Mouse (Mus musculus): ENCODE measurements around the gene Gm10320. TPM values are rescaled to one million over a fixed set of nuclear protein-coding genes. Genes with fewer than 3 reads are reported as not detected.

Gm10320 gene
- polyA plus RNA-seq (2017; shearing (Covaris generic)), result 1 to 10 TPM in 2 of 3 experiments, not detected in 1; 1.2 to 1.8 TPM

DNA sequence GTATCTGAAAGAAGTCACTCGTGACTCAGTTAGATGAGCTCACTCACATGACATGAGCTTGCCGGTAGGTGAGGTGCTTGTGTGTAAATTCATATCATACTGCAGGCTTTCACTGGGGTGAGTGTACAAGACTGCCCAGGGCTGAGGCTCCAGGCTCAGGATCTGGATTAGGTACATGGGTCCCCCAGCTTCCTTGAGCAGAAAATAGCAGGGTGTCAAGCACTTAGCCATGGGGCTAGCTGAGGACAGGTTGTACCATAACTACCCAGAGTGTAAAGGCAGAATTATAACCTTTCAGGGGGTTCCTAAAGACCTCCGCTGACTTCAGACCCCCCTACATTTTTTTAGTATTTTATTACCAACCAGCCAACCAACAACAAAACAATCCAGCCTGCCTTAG, at the start of gene Gm10320:
Gene Gm10320, minus strand, starts transcription at position 93 of the 400 bp plus-strand sequence.
- ATAC-seq, result no peak

DNA sequence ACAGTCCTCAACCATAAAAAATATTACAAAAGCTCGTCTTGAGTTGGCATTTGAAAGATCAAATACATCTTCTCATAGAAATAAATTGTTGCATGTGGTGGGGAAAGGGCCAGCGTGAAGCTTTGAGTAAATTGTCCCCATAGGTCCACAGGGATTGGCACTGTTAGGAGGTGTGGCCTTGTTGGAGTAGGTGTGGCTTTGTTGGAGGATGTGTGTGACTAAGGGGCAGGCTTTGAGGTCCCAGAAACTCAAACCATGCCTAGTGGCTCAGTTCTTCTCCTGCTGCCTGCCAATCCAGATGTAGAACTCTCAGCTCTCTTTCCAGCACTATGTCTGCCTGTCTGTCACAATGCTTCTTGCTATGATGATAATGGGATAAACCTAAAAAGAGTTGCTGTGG, 49.8 kb upstream of the Gm10320 start:
- no peak for ATAC-seq

DNA sequence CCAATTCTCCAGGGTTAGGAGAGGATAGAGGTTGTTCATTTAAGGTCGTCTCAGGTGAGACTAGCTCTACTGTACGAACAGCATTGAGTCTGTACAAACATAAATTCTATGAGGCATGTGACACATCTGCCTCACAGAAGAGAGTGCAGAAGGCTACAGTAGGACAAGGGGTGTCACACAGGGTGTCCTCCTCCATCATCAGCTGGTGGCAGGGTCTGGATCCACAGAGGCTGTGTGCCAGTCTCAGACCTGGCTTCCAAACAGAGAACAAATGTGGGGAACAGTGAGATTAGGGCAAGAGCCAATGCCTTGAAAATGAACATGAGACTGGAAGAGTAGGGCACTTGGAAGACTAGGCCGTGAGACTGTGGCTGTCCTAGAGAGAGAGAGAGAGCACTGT, 48.4 kb upstream of the Gm10320 start:
- ATAC-seq, result no peak

DNA sequence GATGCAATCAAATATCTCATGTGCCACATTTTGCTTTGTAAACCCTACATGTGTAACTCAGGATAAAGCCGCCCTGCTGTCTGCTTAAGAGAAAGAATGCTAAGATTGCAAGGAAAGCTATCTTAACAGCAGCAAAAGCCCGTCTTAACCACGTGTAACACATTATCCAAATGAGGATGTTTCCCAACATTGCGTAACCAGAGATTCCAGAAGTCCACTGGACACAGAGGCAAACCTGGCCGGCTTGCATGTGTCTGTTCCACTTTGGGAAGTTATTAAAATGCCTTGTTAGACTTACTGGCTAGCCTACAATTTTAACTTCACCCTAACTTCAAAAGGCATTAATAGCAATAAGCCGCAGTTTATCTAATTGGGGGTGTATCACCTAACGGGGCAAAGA, 47.5 kb upstream of the Gm10320 start:
- no peak for ATAC-seq

- ATAC-seq, result no peak
Observed at GRCm38 (mm10) chr13:98538587-98538986, 46.8 kb upstream of the Gm10320 start.

DNA sequence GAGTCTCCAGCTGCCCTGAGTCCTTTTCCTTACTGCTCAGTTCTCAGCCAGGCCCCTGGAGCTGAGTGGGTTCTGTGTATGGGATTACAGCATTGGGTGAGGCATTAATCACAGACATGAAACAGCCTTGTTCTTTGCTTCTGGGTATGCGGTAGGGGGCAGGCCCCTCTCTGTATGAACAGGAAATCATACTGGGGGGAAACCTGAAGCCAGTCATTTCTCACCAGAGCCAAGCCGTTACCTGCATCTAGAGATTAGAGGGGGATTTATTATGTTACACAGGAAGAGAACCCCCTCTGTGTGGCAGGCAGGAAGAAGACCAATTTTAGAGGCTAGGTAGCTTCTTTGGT, 43.1 kb upstream of the Gm10320 start:
- ATAC-seq, result no peak

DNA sequence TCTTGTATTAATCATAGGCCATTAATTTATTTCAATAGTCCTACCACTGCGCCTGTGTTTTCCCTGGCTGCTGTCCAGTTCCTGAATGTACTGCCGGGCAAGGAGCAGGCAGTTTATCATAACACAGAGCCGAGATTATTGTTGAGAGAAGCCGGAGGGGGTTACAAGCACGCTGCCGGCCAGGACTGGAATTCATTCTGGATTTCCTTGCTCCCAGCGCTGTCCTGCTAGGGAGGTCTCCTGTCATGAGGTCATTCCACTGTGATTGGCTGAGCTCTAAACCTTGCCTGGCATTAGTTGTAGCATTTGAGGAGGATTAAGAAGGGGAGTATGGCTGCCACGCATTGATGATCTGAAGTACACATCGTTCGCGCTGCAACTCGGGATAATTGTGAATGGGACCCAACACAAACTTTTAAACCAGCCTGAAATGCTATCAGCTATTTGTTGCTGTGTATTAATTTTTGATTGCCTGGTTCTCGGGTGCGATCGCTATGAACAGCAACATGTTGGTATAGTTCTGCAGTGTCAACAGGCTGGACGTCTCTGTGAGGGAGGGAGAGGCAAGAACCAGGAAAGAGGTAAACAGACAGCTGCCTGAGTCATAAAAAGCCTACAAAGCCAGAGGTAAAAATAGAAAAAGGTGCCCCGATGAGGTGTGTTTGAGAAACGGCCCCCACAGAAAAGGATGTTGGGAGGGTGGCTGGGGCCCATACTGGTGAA, 42.5 kb upstream of the Gm10320 start:
- ATAC-seq, result no peak

- no peak for ATAC-seq
Observed at GRCm38 (mm10) chr13:98533415-98533814, 41.6 kb upstream of the Gm10320 start.

DNA sequence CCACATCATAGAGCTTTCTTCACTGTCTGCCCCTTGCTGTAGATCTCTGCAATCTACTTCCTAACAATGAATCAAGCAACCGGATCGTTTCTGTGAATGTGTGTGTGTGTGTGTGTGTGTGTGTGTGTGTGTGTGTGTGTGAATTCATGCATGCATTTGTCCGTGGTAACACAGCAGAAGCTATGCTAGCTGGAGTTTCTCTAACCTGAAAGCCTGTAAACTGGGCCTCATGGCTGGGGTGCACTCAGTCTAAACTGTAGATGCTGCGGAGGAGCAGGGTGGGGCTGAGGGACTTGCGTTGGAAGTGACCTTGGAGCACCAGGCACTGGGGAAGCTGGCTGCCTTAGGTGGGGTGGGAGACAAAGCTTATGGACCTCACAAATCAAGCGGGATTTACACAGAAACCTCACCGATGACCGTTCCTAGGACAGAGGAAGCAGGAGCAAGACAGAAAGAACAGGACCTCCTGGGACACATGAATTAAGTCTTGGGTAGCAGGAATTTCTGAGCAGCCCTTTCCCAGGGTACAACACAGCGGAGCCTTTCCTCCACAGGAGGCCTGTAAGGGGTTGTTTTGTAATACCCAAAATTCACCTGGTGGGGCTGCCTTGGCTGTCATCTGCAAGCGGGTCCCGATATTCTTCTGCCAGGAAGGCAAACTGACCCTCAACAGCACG, 41.0 kb upstream of the Gm10320 start:
- no peak for ATAC-seq

- ATAC-seq, result no peak
Observed at GRCm38 (mm10) chr13:98531976-98532375, 40.2 kb upstream of the Gm10320 start.

DNA sequence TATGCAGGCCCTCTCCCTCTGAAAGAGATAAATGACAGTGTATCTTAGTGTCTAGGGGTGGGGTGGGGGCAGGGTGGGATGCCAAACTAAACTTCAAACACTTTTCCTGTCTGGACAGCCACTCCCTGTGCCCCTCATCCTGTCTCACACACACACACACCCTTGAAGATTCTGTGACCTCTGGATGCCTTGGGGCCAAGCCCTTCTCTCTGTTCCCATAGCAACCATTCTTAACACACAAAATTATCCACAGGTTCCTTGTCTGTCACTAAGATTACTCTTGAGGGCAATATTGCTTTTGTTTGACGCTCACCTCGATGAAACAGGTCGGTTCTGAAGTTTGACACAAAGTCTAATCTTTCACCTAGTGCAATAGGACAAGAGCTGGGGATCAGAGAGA, 39.5 kb upstream of the Gm10320 start:
- ATAC-seq, result no peak

- no peak for ATAC-seq
Observed at GRCm38 (mm10) chr13:98523719-98524316, 32.0 kb upstream of the Gm10320 start.

DNA sequence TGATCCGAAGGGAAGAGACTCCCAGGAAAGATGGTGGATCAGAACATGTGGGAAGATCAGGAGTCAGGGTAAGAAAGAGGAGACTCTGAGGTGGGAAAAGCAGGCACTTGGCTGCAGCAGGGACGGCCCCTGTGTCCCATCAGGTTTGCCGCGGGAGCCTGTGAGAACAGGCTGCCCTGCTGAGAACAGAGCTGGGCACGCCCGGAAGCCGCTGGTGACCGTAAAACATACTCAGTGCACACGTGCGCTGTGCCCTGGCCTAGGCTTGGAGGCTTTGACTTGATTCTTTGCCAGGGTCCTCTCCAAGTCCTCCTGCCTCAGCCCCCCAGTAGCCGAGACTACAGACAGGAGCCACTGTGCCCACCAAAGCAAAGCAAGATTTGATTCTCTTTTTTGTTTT, 26.5 kb upstream of the Gm10320 start:
- ATAC-seq, result no peak

GRCm38 (mm10) chr13:98517666-98518065, 25.9 kb upstream of the Gm10320 start:
- ATAC-seq, result no peak

GRCm38 (mm10) chr13:98516985-98517384, 25.2 kb upstream of the Gm10320 start:
- no peak for ATAC-seq

GRCm38 (mm10) chr13:98512066-98512465, 20.3 kb upstream of the Gm10320 start:
- ATAC-seq, result no peak

- no peak for ATAC-seq
Observed at GRCm38 (mm10) chr13:98507656-98508055, 15.9 kb upstream of the Gm10320 start.

GRCm38 (mm10) chr13:98506496-98506895, 14.7 kb upstream of the Gm10320 start:
- no peak for ATAC-seq

DNA sequence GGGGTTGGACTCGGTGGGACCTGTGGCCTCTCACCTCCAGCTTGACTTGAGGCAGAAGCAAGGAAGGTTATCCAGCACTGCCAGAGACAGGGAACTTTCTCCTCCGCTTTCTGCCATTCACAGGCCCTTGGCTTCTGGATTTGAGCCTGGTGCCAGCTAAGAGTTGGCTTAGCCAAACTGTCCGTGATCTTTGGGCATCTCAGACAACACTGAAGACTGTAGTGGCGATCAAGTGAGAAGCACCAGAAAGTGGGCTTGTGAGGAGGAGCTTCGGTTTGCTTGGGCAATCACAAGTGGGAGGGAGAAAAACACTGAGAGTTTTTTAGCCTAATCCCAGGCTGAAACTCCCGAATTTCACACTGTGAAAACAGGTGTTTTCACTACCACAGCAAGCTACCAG, 14.2 kb upstream of the Gm10320 start:
- no peak for ATAC-seq

- no peak for ATAC-seq
Observed at GRCm38 (mm10) chr13:98505489-98505857, 13.7 kb upstream of the Gm10320 start.

- no peak for ATAC-seq
Observed at GRCm38 (mm10) chr13:98504661-98505488, 13.1 kb upstream of the Gm10320 start.

- ATAC-seq, result no peak
Observed at GRCm38 (mm10) chr13:98504181-98504660, 12.4 kb upstream of the Gm10320 start.

DNA sequence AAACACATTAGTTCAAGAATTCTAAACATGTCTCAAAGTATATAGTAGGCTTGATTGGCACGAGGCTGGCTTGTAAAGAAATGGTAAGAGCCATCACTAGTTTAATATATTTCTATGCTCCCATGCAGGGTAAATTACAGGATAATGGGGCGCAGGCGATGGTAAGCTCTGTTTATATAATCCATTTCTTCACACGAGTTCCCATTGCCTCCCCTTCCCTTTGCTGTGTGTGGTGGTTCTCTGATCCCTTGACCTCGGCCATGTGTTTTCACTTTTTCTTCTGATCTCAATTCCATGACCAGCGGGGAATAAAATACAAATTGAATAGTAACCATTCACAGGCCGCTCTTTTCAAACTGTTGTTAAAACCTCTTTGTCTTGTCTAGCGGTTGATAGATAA, 11.8 kb upstream of the Gm10320 start:
- no peak for ATAC-seq
